Mouse (Mus musculus) layer of hippocampus, adult 8-10 months (tissue): ENCODE measurements at regions not wholly inside any gene's neighbourhood (a gene's known extent, or its start where the extent isn't known, plus 50 kb on each side); places are given as distances from the start of the nearest gene placed in this dataset.

Experiments
- DNase-seq, 2 experiments: peaks; one replicate each; pipeline ENCODE4 v3.0.0; 2022; ENCODE audit warnings: low spot score in 2 of 2

DNA sequence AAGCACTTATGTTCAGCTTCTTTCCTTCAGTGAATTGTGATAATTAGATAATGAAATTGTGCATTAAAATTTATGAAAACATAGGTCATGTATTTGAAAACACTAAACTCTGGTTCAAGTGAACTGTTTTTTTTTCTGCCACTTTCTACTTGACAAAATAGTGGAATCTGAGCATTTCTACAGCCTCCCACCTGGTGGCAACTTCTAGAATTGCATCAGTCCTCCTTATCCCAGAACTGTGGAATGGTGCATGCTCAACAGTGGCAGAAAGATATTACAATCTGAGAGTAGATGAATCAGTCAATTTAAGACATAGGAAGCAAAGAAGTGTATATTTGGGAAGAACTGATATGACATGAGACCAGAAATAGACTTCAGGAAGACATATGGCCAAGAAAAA, 84.1 kb upstream of the Gm28269 start:
- DNase-seq, result peak in 1 of 2 experiments; percentile 15

GRCm38 (mm10) chrX:21809212-21809611, 64.3 kb upstream of the Gm28269 start:
- DNase-seq, result no peak

- no peak for DNase-seq
Observed at GRCm38 (mm10) chrX:21801834-21802233, 56.9 kb upstream of the Gm28269 start.
